Mouse (Mus musculus): ENCODE measurements at regions not wholly inside any gene's neighbourhood (a gene's known extent, or its start where the extent isn't known, plus 50 kb on each side); places are given as distances from the start of the nearest gene placed in this dataset.

GRCm38 (mm10) chr13:52702201-52702611 lies 119.2 kb downstream of the Syk start:
- peak in 1 of 2 experiments; percentile 33 for DNase-seq (ENCODE audit: low spot score in 2 of 2)

DNA sequence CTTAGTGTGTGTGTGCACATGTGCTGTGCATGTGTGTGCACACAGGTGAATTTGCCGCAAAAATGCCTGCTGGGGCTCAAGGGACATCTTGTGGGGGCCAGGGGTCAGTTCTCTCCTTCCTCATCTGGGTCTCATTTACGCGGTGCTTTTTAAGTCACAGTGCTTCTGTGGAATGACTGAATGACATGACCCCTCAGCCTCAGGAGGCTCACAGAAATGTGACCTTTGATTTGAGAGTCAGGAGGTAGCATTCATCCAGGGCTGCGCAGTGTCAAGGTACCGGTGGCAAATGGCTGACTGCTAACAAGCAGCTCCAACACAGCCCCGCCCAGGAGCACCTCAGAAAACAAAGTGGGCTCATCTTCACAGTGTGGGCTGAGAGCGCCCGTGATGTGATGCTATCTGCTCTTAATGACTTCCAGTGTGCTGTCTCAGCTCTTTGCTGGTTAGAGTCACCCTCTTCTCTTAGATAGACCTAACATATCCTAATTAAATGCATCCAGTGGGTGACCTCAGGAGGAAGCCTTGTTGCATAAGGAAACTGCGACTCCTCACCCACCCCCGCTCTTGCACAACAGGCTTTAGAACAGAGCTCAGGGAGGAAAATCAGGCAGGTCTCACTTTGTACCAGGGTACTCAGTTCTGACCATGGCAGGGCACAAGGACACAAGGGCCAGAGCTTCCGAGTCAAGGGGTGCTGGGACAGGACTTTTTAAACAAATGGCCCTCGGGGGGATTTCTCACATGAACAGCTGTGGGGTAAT lies 120.6 kb downstream of the Syk start:
- DNase-seq (ENCODE audit: low spot score in 2 of 2): peak in 1 of 2 experiments; percentile 56

DNA sequence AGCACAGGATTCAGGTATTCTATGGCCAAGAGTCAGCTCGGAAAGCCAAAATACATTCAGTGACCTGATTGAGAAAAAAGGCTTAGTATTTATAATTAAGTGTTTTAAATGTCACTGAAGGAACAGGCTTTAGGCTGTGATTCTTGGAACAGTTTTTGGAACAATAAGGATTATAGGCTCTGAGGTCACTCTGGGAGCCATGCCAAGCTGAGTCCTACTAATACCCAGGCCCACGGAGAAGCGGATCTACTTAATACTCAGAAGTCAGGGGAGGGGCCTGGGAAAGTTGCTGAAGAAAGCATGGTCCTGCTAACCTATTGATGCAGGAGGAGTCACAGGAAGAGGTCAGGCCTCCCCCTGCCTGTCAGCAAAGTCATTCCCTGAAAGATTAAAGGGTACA lies 121.7 kb downstream of the Syk start:
- DNase-seq (ENCODE audit: low spot score in 2 of 2): no peak

DNA sequence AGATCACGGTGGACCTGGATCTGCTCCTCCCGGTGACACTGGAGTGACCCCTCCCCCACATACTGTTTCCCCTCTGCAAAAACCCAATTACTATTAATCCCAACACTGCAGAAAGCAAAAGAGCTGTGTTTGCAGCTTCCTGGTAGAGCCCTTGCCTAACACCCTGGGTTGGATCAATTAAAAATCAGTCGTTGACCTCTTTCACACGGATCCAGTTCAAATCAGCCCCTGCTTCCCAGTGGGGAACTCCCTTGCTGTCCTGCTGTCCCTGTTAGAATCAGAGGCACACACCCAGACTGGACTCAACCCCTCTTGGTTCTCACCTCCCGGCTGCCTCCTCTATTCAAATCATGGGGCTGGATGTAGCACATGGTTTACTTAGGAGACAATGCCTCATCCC lies 126.6 kb downstream of the Syk start:
- no peak for DNase-seq (ENCODE audit: low spot score in 2 of 2)

DNA sequence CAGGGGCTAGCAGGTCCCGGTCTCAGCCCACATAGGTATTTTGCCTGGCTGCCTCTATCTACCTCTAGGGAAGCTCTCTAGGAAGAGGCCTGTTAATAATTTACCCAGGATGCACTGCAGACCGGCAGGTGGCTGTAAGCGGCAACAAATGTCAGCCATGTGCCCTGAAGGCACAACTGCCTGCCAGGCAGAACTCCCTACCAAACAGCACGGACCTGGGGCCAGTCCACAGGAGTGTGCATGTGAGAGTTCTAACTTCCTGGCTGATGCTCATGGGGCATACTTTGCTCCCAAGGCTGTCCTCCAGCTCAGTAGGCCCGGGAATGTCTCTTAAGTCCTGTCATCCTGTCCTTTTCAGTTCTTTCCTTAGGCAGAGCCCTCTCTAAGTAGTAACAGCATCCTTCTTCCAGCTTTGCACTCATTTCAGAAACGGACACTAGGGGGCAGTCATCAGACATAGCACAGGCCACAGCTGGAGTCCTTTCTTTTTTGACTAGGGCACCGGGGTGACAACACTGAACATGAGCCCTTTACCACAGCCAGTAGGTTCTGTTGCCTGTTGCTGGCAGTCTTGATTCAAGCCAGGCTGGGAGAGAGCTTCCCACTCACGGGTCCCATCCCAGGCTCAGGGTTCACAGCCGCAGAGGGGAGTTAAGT lies 128.9 kb downstream of the Syk start:
- DNase-seq (ENCODE audit: low spot score in 2 of 2): peak; percentile 74 to 77

- DNase-seq (ENCODE audit: low spot score in 2 of 2): no peak
Observed at GRCm38 (mm10) chr13:52721463-52721862, 138.5 kb downstream of the Syk start.

- DNase-seq (ENCODE audit: low spot score in 2 of 2): no peak
Observed at GRCm38 (mm10) chr13:52722718-52723117, 139.7 kb downstream of the Syk start.

GRCm38 (mm10) chr13:52726043-52726442 lies 143.1 kb downstream of the Syk start:
- peak; percentile 58 to 65 for DNase-seq (ENCODE audit: low spot score in 2 of 2)

GRCm38 (mm10) chr13:52726525-52726924 lies 143.6 kb downstream of the Syk start:
- DNase-seq (ENCODE audit: low spot score in 2 of 2): no peak

- no peak for DNase-seq (ENCODE audit: low spot score in 2 of 2)
Observed at GRCm38 (mm10) chr13:52735453-52735933, 152.5 kb downstream of the Syk start.

DNA sequence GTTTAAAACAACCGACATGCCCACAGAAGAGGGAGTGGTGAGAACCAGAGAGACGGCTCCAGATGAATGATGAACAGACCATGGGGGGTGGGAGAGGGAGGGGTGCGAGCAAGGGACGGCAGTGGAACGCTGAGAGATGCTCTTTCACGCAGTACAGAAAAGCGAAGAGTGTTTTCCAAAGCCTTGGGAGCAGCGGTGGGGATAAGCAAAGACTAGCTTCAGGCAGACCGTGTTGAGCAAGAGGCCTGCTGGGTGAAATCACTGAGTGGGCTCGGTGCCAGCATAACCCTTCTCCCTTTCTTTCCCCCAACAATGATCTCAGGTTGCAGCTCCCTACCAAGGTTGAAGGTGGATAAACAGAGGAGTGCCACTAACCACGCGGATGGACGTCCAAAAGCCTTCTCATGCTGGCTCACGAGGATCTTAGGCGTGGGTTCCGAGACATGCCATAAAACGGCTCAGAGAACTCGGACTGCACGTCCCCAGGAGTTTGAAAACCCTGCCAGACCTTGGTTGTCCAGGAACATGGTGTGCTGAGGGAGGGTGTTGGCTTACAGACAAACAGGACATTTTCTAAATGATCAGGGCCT lies 153.1 kb downstream of the Syk start:
- peak; percentile 50 to 83 for DNase-seq (ENCODE audit: low spot score in 2 of 2)

DNA sequence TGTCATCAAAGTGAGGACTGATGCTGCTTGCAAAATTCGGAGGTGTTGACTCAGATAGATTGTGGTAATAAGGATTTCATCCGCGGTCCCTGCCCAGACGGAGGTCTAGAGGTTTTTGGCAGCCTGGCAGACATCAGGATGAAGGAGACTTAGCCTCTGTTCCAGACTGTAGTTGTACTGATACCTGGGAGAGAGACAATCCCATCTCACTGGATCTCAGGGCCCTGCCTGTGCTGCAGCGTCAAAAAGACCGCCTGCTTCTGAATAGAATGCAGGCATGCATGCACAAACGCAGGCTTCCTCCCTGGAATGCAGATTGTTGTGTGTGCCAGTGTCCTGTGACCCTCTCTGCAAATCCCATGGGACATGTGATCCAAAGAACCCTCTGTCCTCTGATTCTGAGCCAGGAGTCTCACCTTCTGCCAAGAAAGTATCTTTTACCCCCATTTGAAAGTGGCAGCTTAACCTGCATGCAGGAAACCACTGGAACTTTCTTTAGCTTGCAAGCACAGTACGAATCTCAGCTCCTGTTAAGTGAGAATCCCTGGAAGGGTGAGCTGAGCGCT lies 155.2 kb downstream of the Syk start:
- DNase-seq (ENCODE audit: low spot score in 2 of 2): peak in 1 of 2 experiments; percentile 10

DNA sequence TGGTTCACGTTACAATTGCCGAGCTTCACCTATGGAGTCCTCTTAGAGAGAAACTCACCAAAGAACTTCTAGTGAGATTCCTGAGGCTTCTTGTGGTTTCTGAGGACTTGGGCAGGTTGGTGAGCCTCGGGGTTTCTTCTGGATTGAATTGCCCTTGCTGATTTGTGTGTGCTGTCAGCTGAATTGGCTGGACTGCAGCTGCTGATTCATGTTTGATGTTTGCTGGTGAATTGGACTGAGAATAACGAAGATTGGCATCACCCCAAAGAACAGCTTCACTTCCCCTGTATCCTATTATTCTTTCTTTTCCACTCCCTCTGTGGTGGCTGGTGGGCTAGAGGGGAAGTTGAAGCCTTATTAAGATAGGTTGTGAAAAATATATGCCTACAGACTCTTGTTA lies 158.4 kb downstream of the Syk start:
- no peak for DNase-seq (ENCODE audit: low spot score in 2 of 2)

GRCm38 (mm10) chr13:52756005-52756404 lies 173.0 kb downstream of the Syk start:
- no peak for DNase-seq (ENCODE audit: low spot score in 2 of 2)

GRCm38 (mm10) chr13:52765508-52766181 lies 163.8 kb downstream of the Auh start:
- DNase-seq (ENCODE audit: low spot score in 2 of 2): peak; percentile 43 to 46

GRCm38 (mm10) chr13:52766236-52766635 lies 163.2 kb downstream of the Auh start:
- peak in 1 of 2 experiments; percentile 19 for DNase-seq (ENCODE audit: low spot score in 2 of 2)

DNA sequence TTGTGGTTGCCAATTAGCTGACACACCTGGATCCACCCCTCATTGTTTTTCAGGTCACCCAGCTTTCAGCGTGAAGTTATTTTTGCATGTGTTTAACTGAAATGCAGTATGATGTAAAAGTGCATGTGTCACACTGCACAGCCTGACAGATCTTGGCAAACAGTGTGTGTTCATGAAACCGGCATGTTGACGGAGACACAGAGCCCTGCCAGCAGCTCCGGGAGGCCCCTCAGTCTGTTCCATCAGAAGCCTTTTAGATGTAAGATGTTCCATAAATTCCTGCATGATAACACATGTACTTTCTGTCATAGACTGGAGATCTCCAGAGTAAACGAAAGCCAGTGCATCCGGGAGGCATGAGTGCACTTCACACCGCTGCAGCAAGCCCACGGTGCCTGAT lies 159.5 kb downstream of the Auh start:
- no peak for DNase-seq (ENCODE audit: low spot score in 2 of 2)

GRCm38 (mm10) chr13:52771518-52771917 lies 158.0 kb downstream of the Auh start:
- no peak for DNase-seq (ENCODE audit: low spot score in 2 of 2)

DNA sequence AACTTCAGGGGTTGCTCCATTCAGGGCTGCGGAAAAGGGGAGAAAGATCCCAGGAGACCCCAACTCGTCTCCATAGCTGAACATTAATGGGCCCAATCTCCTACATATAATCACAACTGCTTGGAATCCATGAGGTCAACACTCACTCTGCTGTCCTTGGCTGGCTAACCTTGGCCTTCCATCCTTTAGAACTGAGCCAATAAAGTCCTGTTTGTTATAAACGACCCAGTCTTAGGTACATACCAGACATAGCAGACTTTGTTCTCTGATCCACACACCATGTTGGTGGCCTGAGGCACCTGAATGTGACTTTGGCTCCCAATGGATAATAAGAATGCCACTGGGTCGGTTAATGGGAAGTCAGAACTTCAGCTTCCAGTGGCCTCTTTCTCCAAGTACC lies 157.4 kb downstream of the Auh start:
- DNase-seq (ENCODE audit: low spot score in 2 of 2): no peak

DNA sequence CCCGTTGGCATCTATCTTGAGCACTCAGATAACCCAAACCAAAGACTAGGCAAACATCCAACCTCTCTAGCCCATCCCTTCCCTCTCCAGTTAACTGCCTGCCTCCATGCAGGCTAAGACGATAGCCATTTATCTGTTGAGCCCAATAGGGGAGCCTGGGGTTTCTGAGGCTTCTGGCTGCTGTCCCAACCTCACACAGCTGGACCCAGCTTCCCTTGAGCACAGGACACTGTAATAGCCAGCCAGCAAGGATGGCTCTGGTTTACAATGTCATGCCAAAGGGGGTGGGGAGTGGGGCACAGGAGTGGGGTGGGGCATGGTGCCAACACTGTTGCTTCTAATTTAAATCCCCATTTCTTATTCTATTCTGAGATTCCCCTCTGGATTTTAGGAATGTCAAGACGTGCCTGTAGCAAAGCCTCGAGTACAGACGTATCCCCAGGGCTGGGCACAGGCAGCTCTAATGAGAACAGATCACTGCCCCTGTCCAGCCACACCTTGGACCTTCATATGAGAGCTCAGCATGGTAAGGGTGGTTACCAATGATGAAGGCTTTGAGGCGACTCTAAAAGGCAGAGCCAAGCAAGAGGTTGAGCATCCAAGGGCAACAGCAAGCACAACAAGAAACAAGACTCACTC lies 152.0 kb downstream of the Auh start:
- no peak for DNase-seq (ENCODE audit: low spot score in 2 of 2)

- DNase-seq (ENCODE audit: low spot score in 2 of 2): no peak
Observed at GRCm38 (mm10) chr13:52778848-52779247, 150.6 kb downstream of the Auh start.
